Mouse (Mus musculus) embryonic stem cell, embryonic (primary cell): ENCODE measurements around the gene Sds.

ENCODE experiments used
- CTCF ChIA-PET, 4 experiments: fragments of 300-600 bp in 2 of 4; fragments of 350-600 bp in 2 of 4; sonication (Branson Sonifier 250); formaldehyde crosslinking; loops; one replicate each; lab custom pipeline; 2022; ENCODE audit warnings: inconsistent platforms in 2 of 4; lab: Charles Lee
- POLR2A ChIA-PET, 4 experiments: fragments of 300-600 bp in 2 of 4; fragments of 350-600 bp in 2 of 4; sonication (Branson Sonifier 250); formaldehyde crosslinking; loops; one replicate each; lab custom pipeline; 2022; ENCODE audit warnings: antibody characterized with exemption in 4 of 4, inconsistent platforms in 1 of 4; lab: Charles Lee

Gene Sds

DNA sequence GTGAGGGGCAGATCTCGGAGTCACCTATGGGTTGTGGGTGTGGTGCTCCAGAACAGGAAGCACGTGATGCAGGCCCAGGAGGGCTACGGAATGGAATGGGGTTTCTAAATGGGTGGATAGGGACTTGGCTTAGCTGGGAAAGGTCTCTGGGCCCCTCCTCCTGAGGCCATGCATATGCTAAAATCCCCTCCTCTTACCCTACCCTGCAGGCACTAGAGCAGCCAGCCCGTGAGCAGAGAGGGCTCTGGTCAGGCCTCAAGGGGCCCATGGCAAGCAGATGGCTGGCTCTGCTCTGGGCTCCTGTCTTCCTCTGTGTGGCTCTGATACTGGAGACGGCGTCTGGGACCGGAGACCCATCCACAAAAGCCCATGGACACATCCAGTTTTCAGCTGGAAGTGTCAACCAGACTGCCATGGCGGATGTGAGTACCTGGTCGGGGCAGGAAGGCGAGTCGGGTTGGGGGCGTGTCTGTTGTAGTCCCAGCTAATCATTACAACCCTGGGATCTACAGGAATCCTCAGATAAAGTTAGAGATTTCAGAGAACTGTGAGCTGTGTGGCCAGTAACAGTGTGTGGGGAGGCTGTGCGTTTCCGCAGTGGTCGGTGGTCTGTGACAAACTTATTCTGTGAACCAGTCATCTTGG lies 36.7 kb downstream of the Sds start:
- ChIA-PET POLR2A (interaction anchor here (0.5 to 5.9 kb wide), 38 partner anchors 9 to 803 kb away, joined by 3 to 44 read pairs (median 4); partner anchors contain the start of genes Iqcd (in 2 of the 4), Plbd2 (in 2 of the 4), Tpcn1 (in 2 of the 4) and Sds (in 1 of the 4)), CTCF (interaction anchor here in 3 of 4 experiments (0.6 to 3.6 kb wide), 25 partner anchors 10 to 408 kb away, joined by 3 to 22 read pairs (median 4); partner anchors contain the start of gene Plbd2 (in 3 of the 3))

- CTCF ChIA-PET: interaction anchor here (0.6 to 3.6 kb wide), 10 partner anchors 11 to 106 kb away, joined by 3 to 22 read pairs (median 3); no protein-coding TSS in a partner anchor
- POLR2A ChIA-PET: interaction anchor here in 3 of 4 experiments (0.6 to 5.9 kb wide), 13 partner anchors 9 to 269 kb away, joined by 3 to 44 read pairs (median 4); partner anchors contain the start of genes Iqcd (in 1 of the 3), Plbd2 (in 1 of the 3) and Tpcn1 (in 1 of the 3)
Observed at GRCm38 (mm10) chr5:120514031-120514677, 37.8 kb downstream of the Sds start.

GRCm38 (mm10) chr5:120514754-120515153 lies 38.4 kb downstream of the Sds start:
- CTCF ChIA-PET: interaction anchor here (0.6 to 3.6 kb wide), 8 partner anchors 10 to 91 kb away, joined by 3 to 13 read pairs (median 4); no protein-coding TSS in a partner anchor
- POLR2A ChIA-PET: interaction anchor here in 3 of 4 experiments (0.5 to 5.9 kb wide), 13 partner anchors 9 to 268 kb away, joined by 3 to 44 read pairs (median 4); partner anchors contain the start of genes Plbd2 (in 2 of the 3), Iqcd (in 1 of the 3) and Tpcn1 (in 1 of the 3)

- CTCF ChIA-PET: interaction anchor here in 3 of 4 experiments (0.7 to 3.6 kb wide), 9 partner anchors 10 to 104 kb away, joined by 3 to 13 read pairs (median 3); no protein-coding TSS in a partner anchor
Observed at GRCm38 (mm10) chr5:120515451-120515850, 39.1 kb downstream of the Sds start.

DNA sequence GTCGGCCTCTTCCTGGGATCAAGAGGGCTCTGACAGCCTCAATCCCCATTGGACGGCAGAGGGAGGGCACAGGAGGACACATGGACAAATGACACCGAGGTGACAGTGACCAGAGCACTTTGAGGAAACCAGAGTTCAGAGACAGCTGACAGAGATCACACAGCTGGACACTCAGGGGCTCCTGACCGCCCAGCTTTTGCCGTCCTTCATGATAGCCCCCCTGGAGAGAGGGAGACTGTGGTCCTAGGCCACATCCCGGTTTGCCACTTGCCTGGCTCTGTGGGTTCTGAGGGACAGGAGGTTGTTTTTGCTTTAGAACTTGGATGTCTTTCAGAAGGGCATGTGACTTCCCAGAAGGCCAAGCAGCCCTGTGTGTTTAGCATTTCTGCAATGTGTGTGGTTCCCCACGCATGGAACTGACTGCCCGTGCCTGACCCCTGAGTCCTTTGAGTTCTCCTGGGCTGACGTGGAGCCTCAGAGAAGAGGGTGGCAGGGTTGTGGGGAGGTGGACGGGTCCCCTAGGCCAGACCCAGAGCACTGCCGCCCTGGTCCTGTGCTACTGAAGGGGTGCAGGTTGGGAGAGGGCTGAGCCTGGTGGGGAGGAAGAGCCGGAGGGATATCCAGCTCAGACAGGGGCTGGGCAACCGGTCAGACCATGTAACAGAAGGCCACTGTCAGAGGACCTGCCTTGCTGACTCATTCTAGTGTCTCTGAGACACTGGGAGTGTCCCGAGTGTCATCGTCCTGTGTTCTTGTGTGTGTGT lies 40.1 kb downstream of the Sds start:
- CTCF ChIA-PET: interaction anchor here in 2 of 4 experiments (0.7 to 1.7 kb wide), 10 partner anchors 11 to 199 kb away, joined by 3 to 6 read pairs (median 4); partner anchors contain the start of gene Plbd2 (in 1 of the 2)
- POLR2A ChIA-PET: interaction anchor here in 3 of 4 experiments (0.6 to 5.9 kb wide), 11 partner anchors 11 to 98 kb away, joined by 3 to 37 read pairs (median 4); partner anchors contain the start of gene Lhx5 (in 1 of the 3)

More at GRCm38 (mm10) chr5:120515451-120515850, 39.1 kb downstream of the Sds start:
- POLR2A ChIA-PET: interaction anchor here in 3 of 4 experiments (0.7 to 5.9 kb wide), 13 partner anchors 10 to 267 kb away, joined by 3 to 44 read pairs (median 6); partner anchors contain the start of gene Plbd2 (in 1 of the 3)

GRCm38 (mm10) chr5:120517552-120517951 lies 41.2 kb downstream of the Sds start:
- POLR2A ChIA-PET: interaction anchor here in 3 of 4 experiments (0.6 to 1.8 kb wide), 9 partner anchors 12 to 1131 kb away, joined by 3 to 6 read pairs (median 3); partner anchors contain the start of gene Lhx5 (in 1 of the 3)
- CTCF ChIA-PET: interaction anchor here in 3 of 4 experiments (0.6 to 1.6 kb wide), 12 partner anchors 12 to 303 kb away, joined by 3 to 10 read pairs (median 4); partner anchors contain the start of gene Plbd2 (in 2 of the 3)

- CTCF ChIA-PET: interaction anchor here (0.6 to 2.3 kb wide), 19 partner anchors 8 to 158 kb away, joined by 3 to 13 read pairs (median 4); partner anchors contain the start of gene Slc8b1 (in 2 of the 4)
Observed at GRCm38 (mm10) chr5:120522649-120523048, 46.3 kb downstream of the Sds start.

DNA sequence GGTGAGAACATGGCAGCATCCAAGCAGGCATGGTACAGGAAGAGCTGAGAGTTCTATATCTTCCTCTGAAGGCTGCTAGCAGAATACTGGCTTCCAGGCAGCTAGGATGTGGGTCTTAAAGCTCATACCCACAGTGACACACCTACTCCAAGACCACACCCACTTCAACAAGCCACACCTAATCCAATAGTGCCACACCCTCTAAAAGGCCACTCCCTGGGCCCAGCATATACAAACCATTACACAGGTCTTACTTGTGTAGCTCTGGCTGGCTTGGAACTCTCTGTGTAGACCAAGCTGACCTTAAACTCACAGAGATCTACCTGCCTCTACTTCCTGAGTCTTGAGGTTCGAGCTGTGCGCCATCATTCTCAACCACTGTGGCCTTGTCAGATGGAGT lies 48.4 kb downstream of the Sds start:
- ChIA-PET CTCF (interaction anchor here in 2 of 4 experiments (1.4 to 2.7 kb wide), 9 partner anchors 10 to 76 kb away, joined by 3 to 13 read pairs (median 5); no protein-coding TSS in a partner anchor), POLR2A (interaction anchor here in 3 of 4 experiments (0.6 to 1.6 kb wide), 3 partner anchors 11 to 131 kb away, joined by 3 to 4 read pairs (median 3); no protein-coding TSS in a partner anchor)

More at GRCm38 (mm10) chr5:120522649-120523048, 46.3 kb downstream of the Sds start:
- POLR2A ChIA-PET: interaction anchor here in 2 of 4 experiments (1.0 to 1.7 kb wide), 6 partner anchors 11 to 83 kb away, joined by 3 to 6 read pairs (median 4); partner anchors contain the start of gene Slc8b1 (in 1 of the 2)

DNA sequence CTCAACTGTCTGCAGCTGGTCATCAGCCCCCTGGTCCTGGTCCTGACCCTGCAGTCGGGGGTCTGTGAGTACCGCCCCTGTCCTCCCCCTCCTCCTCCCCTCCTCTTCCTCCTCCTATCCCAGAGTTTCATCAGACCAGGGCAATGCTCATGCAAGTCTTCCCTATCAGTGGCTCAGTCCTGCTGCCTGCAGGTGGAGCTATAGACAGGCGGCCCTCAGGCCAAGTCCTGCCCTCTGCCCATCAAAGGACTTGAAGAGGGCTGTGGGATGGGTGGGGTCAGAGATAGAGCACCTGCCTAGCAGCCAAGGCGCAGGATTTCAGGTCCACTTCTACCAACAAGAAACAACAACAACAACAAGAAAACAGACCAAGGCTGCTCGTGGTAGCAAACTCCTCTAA lies 49.4 kb downstream of the Sds start:
- CTCF ChIA-PET: interaction anchor here in 3 of 4 experiments (0.5 to 2.7 kb wide), 19 partner anchors 9 to 94 kb away, joined by 3 to 13 read pairs (median 4); partner anchors contain the start of gene Slc8b1 (in 1 of the 3)
- POLR2A ChIA-PET: interaction anchor here in 3 of 4 experiments (0.6 to 1.6 kb wide), 6 partner anchors 10 to 80 kb away, joined by 3 to 6 read pairs (median 4); no protein-coding TSS in a partner anchor

DNA sequence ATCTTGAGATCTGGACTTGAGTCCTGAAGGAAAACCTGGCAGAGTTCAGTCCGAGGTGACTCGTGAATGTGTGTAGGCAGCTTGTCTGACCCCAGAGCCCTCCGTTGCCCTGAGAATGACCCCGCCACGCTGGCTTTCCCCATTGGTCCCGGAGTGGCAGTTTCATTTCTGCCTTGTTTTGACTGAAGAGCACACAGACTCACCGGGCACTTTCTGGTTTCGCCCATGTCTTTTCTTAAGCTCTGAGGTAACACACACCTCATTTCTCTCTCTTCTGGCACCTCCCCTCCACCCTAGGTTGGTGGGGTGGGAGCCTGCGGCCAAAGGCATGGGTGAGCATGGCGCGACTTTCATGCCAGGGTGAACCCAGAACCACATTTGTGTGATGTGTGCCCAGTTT lies 50.0 kb downstream of the Sds start:
- ChIA-PET POLR2A (interaction anchor here (0.6 to 1.6 kb wide), 7 partner anchors 13 to 79 kb away, joined by 3 to 5 read pairs (median 3); partner anchors contain the start of gene Slc8b1 (in 1 of the 4)), CTCF (interaction anchor here in 3 of 4 experiments (0.5 to 2.7 kb wide), 19 partner anchors 9 to 162 kb away, joined by 3 to 13 read pairs (median 4); partner anchors contain the start of gene Slc8b1 (in 1 of the 3))

GRCm38 (mm10) chr5:120527296-120527964 lies 51.1 kb downstream of the Sds start:
- ChIA-PET CTCF (interaction anchor here in 3 of 4 experiments (0.6 to 2.3 kb wide), 8 partner anchors 13 to 317 kb away, joined by 3 to 12 read pairs (median 4); partner anchors contain the start of gene Slc8b1 (in 1 of the 3)), POLR2A (interaction anchor here in 3 of 4 experiments (1.0 to 1.4 kb wide), 4 partner anchors 17 to 78 kb away, joined by 3 to 4 read pairs (median 3); partner anchors contain the start of gene Slc8b1 (in 1 of the 3))

DNA sequence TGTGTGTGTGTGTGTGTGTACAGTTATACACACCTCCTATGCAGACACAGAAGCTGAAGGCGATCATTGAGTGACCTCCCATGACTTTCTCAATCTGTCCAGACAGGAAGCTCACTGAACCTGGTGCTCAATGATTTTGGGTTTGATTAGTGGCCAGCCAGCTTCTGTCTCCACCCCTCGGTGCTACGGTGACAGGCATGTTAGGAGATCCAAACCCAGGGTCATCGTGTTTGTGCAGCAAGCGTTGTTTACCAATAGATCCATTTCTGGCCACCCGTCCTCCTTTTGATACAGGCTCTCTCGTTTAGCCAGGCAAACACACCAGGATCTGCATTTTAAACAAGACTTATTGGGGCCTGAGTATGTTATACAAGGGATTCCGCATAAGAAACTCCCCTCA lies 55.3 kb downstream of the Sds start:
- POLR2A ChIA-PET: interaction anchor here (0.6 to 1.3 kb wide), 8 partner anchors 11 to 73 kb away, joined by 3 to 7 read pairs (median 4); partner anchors contain the start of genes Plbd2 (in 1 of the 4) and Slc8b1 (in 1 of the 4)
- CTCF ChIA-PET: interaction anchor here in 2 of 4 experiments (0.9 to 1.1 kb wide), 4 partner anchors 9 to 74 kb away, joined by 3 to 4 read pairs (median 4); no protein-coding TSS in a partner anchor
